Mouse (Mus musculus): Measurements from ENCODE around the gene Setd2. TPM values are rescaled to one million over a fixed set of nuclear protein-coding genes. Genes with fewer than 3 reads are reported as not detected.

Setd2 gene
- polyA plus RNA-seq, 1 experiment from 2014 or later: 36.2 TPM

- Histone ChIP-seq H3K4me2 (peak within 1 kb of the TSS; percentile 66), H3K9ac (peak within 1 kb of the TSS; percentile 79), H3K9me3 (replicated peaks) (no peaks in the 10 kb centered on the region), H3K27me3 (peaks cover 15% of the 10 kb centered on the region; the same call in 1 of the 2 replicates), H3K4me1 (peaks cover 59% of the 10 kb centered on the region), H3K27ac (peak within 1 kb of the TSS; percentile 94), H3K36me3 (peaks cover 8% of the 10 kb centered on the region; the same call in 1 of the 2 replicates), H3K4me3 (replicated peaks) (peak within 1 kb of the TSS; percentile 82)
- under 1% methylated on average over 52 of the region's 52 CpGs for WGBS
- peak; percentile 92 for ATAC-seq (replicated peaks; ENCODE audit: low FRiP score)
Observed at GRCm38 (mm10) chr9:110656249-110657221, 124.1 kb downstream of the Setd2 start, which contains the start of gene Ccdc12. Gene Ccdc12, plus strand, starts transcription at chr9:110656503.

- ATAC-seq (replicated peaks; ENCODE audit: low FRiP score): no peak
- Histone ChIP-seq H3K9ac (peak overlapping the region; percentile 79; the same call in 1 of the 2 replicates), H3K4me1 (peaks cover 49% of the 10 kb centered on the region), H3K27me3 (peaks cover 12% of the 10 kb centered on the region; the same call in 1 of the 2 replicates), H3K9me3 (replicated peaks) (no peaks in the 10 kb centered on the region), H3K4me2 (peak overlapping the region; percentile 66), H3K27ac (peak overlapping the region; percentile 94; the same call in 1 of the 2 replicates), H3K4me3 (replicated peaks) (peak overlapping the region; percentile 82), H3K36me3 (peaks cover 8% of the 10 kb centered on the region; the same call in 1 of the 2 replicates)
- WGBS: 79% methylated on average over 13 of the region's 13 CpGs
Observed at GRCm38 (mm10) chr9:110657474-110658078, 125.2 kb downstream of the Setd2 start.

- no peak for ATAC-seq (replicated peaks; ENCODE audit: low FRiP score)
- H3K4me1 ChIP-seq: peaks cover 33% of the 10 kb centered on the region
- H3K27ac ChIP-seq: no peak overlapping the region
- 87% methylated on average over 12 of the region's 12 CpGs for WGBS
- no peaks in the 10 kb centered on the region for H3K9me3 ChIP-seq (replicated peaks)
- no peak overlapping the region for H3K4me3 ChIP-seq (replicated peaks)
- no peak overlapping the region for H3K9ac ChIP-seq
- H3K4me2 ChIP-seq: no peak overlapping the region
- H3K36me3 ChIP-seq: peaks cover 8% of the 10 kb centered on the region; the same call in 1 of the 2 replicates
- no peaks in the 10 kb centered on the region for H3K27me3 ChIP-seq
Observed at GRCm38 (mm10) chr9:110659521-110659920, 127.1 kb downstream of the Setd2 start.

GRCm38 (mm10) chr9:110660208-110660607 lies 127.8 kb downstream of the Setd2 start:
- no peak overlapping the region for H3K9ac ChIP-seq
- no peak overlapping the region for H3K4me3 ChIP-seq (replicated peaks)
- peaks cover 8% of the 10 kb centered on the region; the same call in 1 of the 2 replicates for H3K36me3 ChIP-seq
- H3K27ac ChIP-seq: no peak overlapping the region
- ATAC-seq (replicated peaks; ENCODE audit: low FRiP score): no peak
- 86% methylated on average over 2 of the region's 2 CpGs for WGBS
- H3K9me3 ChIP-seq (replicated peaks): no peaks in the 10 kb centered on the region
- H3K4me1 ChIP-seq: peaks cover 29% of the 10 kb centered on the region
- no peak overlapping the region for H3K4me2 ChIP-seq
- H3K27me3 ChIP-seq: no peaks in the 10 kb centered on the region

- no peak overlapping the region for H3K4me3 ChIP-seq (replicated peaks)
- no peak for ATAC-seq (replicated peaks; ENCODE audit: low FRiP score)
Observed at GRCm38 (mm10) chr9:110660856-110661612, 128.6 kb downstream of the Setd2 start.

GRCm38 (mm10) chr9:110662844-110663243 lies 130.4 kb downstream of the Setd2 start:
- no peak overlapping the region for H3K4me2 ChIP-seq
- 79% methylated on average over 1 of the region's 1 CpGs for WGBS
- no peaks in the 10 kb centered on the region for H3K27me3 ChIP-seq
- H3K9me3 ChIP-seq (replicated peaks): no peaks in the 10 kb centered on the region
- no peak for ATAC-seq (replicated peaks; ENCODE audit: low FRiP score)
- no peak overlapping the region for H3K9ac ChIP-seq
- no peak overlapping the region for H3K27ac ChIP-seq
- H3K36me3 ChIP-seq: peaks cover 8% of the 10 kb centered on the region; the same call in 1 of the 2 replicates
- no peak overlapping the region for H3K4me3 ChIP-seq (replicated peaks)
- peaks cover 35% of the 10 kb centered on the region for H3K4me1 ChIP-seq

More at GRCm38 (mm10) chr9:110660856-110661612, 128.6 kb downstream of the Setd2 start:
- no peak overlapping the region for H3K27ac ChIP-seq
- H3K27me3 ChIP-seq: no peaks in the 10 kb centered on the region
- no peaks in the 10 kb centered on the region for H3K9me3 ChIP-seq (replicated peaks)
- H3K36me3 ChIP-seq: peaks cover 8% of the 10 kb centered on the region; the same call in 1 of the 2 replicates
- peaks cover 25% of the 10 kb centered on the region for H3K4me1 ChIP-seq
- H3K9ac ChIP-seq: no peak overlapping the region
- no peak overlapping the region for H3K4me2 ChIP-seq
- WGBS: 74% methylated on average over 7 of the region's 7 CpGs

- H3K4me2 ChIP-seq: peak overlapping the region; percentile 26
- ATAC-seq (replicated peaks; ENCODE audit: low FRiP score): peak; percentile 74
- 11% methylated on average over 4 of the region's 4 CpGs for WGBS
- H3K36me3 ChIP-seq: no peaks in the 10 kb centered on the region
- no peaks in the 10 kb centered on the region for H3K9me3 ChIP-seq (replicated peaks)
- H3K4me1 ChIP-seq: peaks cover 29% of the 10 kb centered on the region
- H3K27me3 ChIP-seq: no peaks in the 10 kb centered on the region
- peak overlapping the region; percentile 66 for H3K27ac ChIP-seq
- no peak overlapping the region for H3K4me3 ChIP-seq (replicated peaks)
- no peak overlapping the region for H3K9ac ChIP-seq
Observed at GRCm38 (mm10) chr9:110665912-110666311, 133.5 kb downstream of the Setd2 start.

GRCm38 (mm10) chr9:110666374-110666773 lies 134.0 kb downstream of the Setd2 start:
- Histone ChIP-seq H3K4me3 (replicated peaks) (no peak overlapping the region), H3K27ac (peak overlapping the region; percentile 66), H3K27me3 (no peaks in the 10 kb centered on the region), H3K4me1 (peaks cover 34% of the 10 kb centered on the region), H3K9ac (no peak overlapping the region), H3K9me3 (replicated peaks) (no peaks in the 10 kb centered on the region), H3K4me2 (peak overlapping the region; percentile 26; the same call in 1 of the 2 replicates), H3K36me3 (no peaks in the 10 kb centered on the region)
- 26% methylated on average over 8 of the region's 8 CpGs for WGBS
- ATAC-seq (replicated peaks; ENCODE audit: low FRiP score): peak; percentile 44; the same call in 1 of the 2 replicates

- no peak for ATAC-seq (replicated peaks; ENCODE audit: low FRiP score)
- H3K4me2 ChIP-seq: no peak overlapping the region
- H3K4me3 ChIP-seq (replicated peaks): no peak overlapping the region
- no peak overlapping the region for H3K9ac ChIP-seq
- H3K36me3 ChIP-seq: no peaks in the 10 kb centered on the region
- H3K27ac ChIP-seq: no peak overlapping the region
- no peaks in the 10 kb centered on the region for H3K9me3 ChIP-seq (replicated peaks)
- WGBS: 30% methylated on average over 4 of the region's 4 CpGs
- peaks cover 35% of the 10 kb centered on the region for H3K4me1 ChIP-seq
- H3K27me3 ChIP-seq: no peaks in the 10 kb centered on the region
Observed at GRCm38 (mm10) chr9:110667219-110667836, 134.9 kb downstream of the Setd2 start.
